Mouse (Mus musculus) gastrocnemius, adult 2 months (tissue): ENCODE data around the gene Slc16a9. TPM values are rescaled to one million over a fixed set of nuclear protein-coding genes. Genes with fewer than 3 reads are reported as not detected.

Experiments
- DNase-seq: peaks from one replicate; pipeline ENCODE4 v3.0.0; 2022
- H3K27ac ChIP-seq: fragments of 200-600 bp; 2 replicates; pipeline ENCODE4 v1.8.1; 2022; ENCODE audit warnings: mild to moderate bottlenecking
- H3K4me3 ChIP-seq: fragments of 200-600 bp; 2 replicates; pipeline ENCODE4 v1.8.1; 2022; ENCODE audit warnings: mild to moderate bottlenecking, moderate library complexity
- CTCF ChIP-seq: fragments of 200-600 bp; IDR thresholded peaks from 2 replicates; pipeline ENCODE4 v1.8.1; 2022; ENCODE audit warnings: antibody characterized with exemption, mild to moderate bottlenecking, moderate library complexity
- intact Hi-C: fragments of 180-260 bp; cut with DNase I; formaldehyde crosslinking; loops from one replicate; pipeline ENCODE4 v1.15.1; 2025
- total RNA-seq, 2 experiments: library from RNA; stranded (reverse); gene quantifications; 2 replicates each; pipeline ENCODE4 v1.2.3; 2021

The Slc16a9 gene
- total RNA-seq, 2 experiments from 2014 or later = 5.0 to 9.6 TPM

DNA sequence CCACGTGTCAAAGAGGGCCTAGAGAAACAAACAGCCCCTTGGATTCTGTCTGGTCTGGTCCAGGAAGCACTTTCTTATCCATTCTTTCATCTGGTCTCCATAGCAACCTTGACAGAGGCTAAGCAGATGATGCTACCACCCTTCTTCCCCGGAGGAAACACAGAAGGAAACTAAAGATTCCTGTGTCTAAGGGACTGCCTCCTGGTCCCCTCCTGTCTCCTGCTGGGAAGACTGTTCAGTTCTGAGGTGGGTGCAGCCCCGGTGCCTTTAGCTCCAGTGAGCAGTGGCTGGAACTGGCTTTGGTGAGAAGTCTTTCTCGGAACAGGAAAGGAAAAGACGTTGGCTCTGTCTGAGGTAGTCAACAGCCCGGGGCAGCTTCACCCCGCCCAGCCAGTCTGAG is 47.1 kb downstream of the Slc16a9 start:
- Histone ChIP-seq H3K27ac (no peak overlapping the region), H3K4me3 (no peak overlapping the region)
- DNase-seq = no peak
- no peak for TF ChIP-seq CTCF
- intact Hi-C loops = loop anchor here (10.0 kb wide), 1 partner anchor 417 kb away; no protein-coding TSS in a partner anchor

DNA sequence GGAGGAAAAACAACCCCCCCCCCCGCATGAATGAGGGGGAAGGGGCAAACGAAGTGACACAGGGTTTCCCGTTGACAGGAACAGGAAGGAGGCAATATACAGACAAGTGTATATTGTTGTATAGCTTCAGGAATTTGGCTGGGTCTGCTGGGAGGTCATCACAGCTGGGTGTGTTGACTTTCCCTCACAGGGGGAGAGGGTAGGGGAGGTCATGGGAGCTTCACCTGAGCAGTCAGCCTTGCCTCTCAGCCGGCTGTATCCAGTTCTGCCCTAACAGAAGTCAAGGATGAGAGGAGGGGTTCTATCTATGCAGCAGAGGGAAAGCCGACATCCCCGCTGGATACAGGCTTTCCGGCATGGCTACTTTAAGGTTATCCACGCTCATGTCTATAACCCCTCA is 49.2 kb downstream of the Slc16a9 start:
- no peak overlapping the region for H3K4me3 ChIP-seq
- no peak for DNase-seq
- intact Hi-C loops = loop anchor here (10.0 kb wide), 1 partner anchor 419 kb away; no protein-coding TSS in a partner anchor
- no peak overlapping the region for H3K27ac ChIP-seq
- TF ChIP-seq CTCF = no peak

DNA sequence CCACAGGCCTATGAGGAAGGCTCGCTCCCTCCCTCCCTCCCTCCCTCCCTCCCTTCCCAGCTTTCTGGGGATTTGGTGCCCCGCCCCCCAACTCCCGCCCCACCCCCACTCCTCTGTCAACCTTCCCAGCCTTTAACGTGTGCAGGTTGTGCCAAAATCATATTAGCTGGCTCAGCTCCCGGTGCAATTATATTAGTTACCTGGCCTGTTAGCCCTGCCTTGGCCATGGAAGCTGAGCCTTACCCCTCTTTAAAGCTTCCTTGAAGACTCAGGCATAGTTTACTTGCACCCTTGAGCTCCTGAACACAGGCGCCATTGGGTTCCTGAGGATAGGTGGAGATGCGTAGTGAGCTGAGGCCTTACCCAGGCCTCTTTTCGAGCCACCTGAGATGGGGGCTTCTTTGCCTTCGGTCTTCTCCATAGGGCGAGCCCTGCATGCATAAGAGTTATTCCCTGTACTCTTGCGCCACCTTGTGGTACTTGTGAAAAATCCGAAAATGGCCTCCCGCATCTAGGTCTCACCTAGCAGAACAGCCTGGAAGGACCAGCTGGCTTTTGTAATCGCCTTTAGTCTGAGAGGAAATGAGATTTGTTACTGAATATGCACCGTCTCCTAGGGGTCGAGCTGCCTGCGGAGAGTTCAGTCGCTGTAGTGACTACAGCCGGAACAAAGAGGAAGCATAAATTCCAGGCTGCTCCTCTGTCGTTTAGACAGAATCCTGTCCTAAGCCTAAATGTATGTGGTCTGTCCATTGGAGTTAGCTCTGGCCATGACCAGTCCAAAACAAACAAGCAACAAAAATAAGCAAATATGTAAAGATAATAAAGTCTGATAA is 51.8 kb downstream of the Slc16a9 start:
- no peak overlapping the region for H3K27ac ChIP-seq
- peak; percentile 85 for TF ChIP-seq CTCF
- intact Hi-C loops = loop anchor here (2.0 to 10.0 kb wide), 6 partner anchors 49 to 422 kb away; partner anchors contain the start of gene Slc16a9
- peak overlapping the region; percentile 48 for H3K4me3 ChIP-seq
- DNase-seq = peak; percentile 57

DNA sequence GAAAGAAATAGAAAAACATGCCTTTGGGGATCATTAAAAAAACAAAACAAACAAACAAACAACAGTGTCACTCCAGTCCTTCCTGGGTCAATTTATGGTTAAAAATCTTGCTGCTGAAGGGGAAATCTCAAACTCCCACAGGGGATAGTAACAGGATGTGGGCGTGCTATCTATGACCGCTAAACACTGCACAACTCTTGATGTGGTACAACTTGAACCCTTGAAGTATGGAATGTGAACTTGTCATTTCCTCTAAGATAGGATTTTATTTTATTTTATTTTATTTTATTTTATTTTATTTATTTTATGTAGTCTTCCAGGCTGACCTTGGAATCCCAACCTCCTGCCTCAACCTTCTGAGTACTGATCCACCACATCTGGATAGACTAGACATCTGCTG is 54.2 kb downstream of the Slc16a9 start:
- no peak for TF ChIP-seq CTCF
- no peak for DNase-seq
- H3K4me3 ChIP-seq = no peak overlapping the region
- intact Hi-C loops = loop anchor here (5.0 to 10.0 kb wide), 4 partner anchors 52 to 424 kb away; partner anchors contain the start of gene Slc16a9
- no peak overlapping the region for H3K27ac ChIP-seq

- no peak overlapping the region for H3K27ac ChIP-seq
- TF ChIP-seq CTCF = no peak
- intact Hi-C loops = loop anchor here (5.0 to 10.0 kb wide), 4 partner anchors 52 to 425 kb away; partner anchors contain the start of gene Slc16a9
- no peak for DNase-seq
- H3K4me3 ChIP-seq = no peak overlapping the region
Measured at GRCm38 (mm10) chr10:70299653-70300052, 54.8 kb downstream of the Slc16a9 start.

- Histone ChIP-seq H3K27ac (no peak overlapping the region), H3K4me3 (no peak overlapping the region)
- no peak for DNase-seq
- TF ChIP-seq CTCF = no peak
- intact Hi-C loops = no loop called here
Measured at GRCm38 (mm10) chr10:70301190-70301589, 56.3 kb downstream of the Slc16a9 start.

DNA sequence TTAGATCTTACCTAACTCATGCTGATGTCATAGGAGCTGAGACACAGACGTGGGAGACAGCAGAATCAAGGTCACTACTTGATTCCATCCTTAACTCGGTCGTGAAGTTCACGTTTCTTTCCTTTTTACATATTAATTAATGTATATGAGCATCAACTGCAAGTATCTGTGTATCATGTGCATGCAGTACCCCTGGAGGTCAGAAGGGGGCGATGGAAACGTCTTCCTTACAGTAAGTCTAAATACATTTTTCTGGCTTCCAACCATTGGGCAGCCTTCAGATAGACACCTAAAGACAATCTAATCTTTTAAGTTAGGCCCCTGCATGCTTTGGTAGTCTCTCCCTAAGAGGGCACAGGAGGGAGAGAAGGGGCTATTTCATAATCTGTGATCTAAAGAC is 58.3 kb downstream of the Slc16a9 start:
- H3K27ac ChIP-seq = no peak overlapping the region
- peak; percentile 54 for TF ChIP-seq CTCF
- no peak overlapping the region for H3K4me3 ChIP-seq
- intact Hi-C loops = no loop called here
- DNase-seq = no peak

DNA sequence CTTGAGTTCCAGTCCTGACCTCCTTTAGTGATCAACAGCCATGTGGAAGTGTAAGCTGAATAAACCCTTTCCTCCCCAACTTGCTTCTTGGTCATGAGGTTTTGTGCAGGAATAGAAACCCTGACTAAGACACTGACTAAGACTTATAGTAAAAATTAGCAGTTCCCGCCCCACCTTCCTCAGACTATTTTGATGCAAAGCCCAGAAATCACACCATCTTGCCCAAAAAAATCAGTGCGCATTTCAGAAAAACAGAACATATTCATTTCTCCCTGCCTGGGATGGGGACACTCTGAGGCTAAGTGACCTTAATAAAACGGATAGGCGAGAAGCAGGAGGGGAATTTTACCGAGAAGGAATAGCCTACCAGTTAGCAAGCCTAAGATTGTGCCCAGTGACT is 60.8 kb downstream of the Slc16a9 start:
- TF ChIP-seq CTCF = no peak

GRCm38 (mm10) chr10:70309416-70309815 is 64.5 kb downstream of the Slc16a9 start:
- H3K27ac ChIP-seq = no peak overlapping the region
- DNase-seq = no peak
- no peak overlapping the region for H3K4me3 ChIP-seq
- TF ChIP-seq CTCF = no peak
- intact Hi-C loops = no loop called here

More for the DNA sequence above, 60.8 kb downstream of the Slc16a9 start:
- no peak for DNase-seq
- intact Hi-C loops = no loop called here
- Histone ChIP-seq H3K27ac (no peak overlapping the region), H3K4me3 (no peak overlapping the region)

DNA sequence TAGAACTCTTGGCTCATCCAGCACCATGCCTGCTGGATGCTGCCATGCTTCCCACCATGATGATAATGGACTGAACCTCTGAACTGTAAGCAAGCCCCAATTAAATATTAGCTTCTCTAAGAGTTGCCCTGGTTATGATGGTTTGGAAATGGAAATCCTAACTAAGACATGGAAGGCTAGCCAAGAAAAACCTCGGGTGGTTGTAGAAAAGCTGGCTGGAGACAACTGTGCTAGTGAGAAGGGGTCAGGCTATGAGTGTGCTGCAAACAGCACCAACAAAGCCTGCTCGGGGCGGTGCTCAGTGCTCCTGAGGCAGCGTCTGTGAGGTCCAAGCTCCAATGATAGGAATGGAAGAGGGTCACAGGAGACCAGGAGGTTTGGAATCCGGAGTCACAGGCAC is 65.7 kb downstream of the Slc16a9 start:
- intact Hi-C loops = no loop called here
- no peak for TF ChIP-seq CTCF

GRCm38 (mm10) chr10:70315895-70316294 is 71.0 kb downstream of the Slc16a9 start:
- Histone ChIP-seq H3K27ac (no peak overlapping the region), H3K4me3 (no peak overlapping the region)
- intact Hi-C loops = loop anchor here (5.0 kb wide), 1 partner anchor 646 kb away; no protein-coding TSS in a partner anchor
- TF ChIP-seq CTCF = no peak
- DNase-seq = no peak

More for the DNA sequence above, 65.7 kb downstream of the Slc16a9 start:
- no peak for DNase-seq
- Histone ChIP-seq H3K4me3 (no peak overlapping the region), H3K27ac (no peak overlapping the region)

GRCm38 (mm10) chr10:70316856-70317255 is 72.0 kb downstream of the Slc16a9 start:
- no peak overlapping the region for H3K4me3 ChIP-seq
- intact Hi-C loops = loop anchor here (5.0 kb wide), 1 partner anchor 645 kb away; no protein-coding TSS in a partner anchor
- no peak overlapping the region for H3K27ac ChIP-seq
- DNase-seq = no peak
- TF ChIP-seq CTCF = no peak

DNA sequence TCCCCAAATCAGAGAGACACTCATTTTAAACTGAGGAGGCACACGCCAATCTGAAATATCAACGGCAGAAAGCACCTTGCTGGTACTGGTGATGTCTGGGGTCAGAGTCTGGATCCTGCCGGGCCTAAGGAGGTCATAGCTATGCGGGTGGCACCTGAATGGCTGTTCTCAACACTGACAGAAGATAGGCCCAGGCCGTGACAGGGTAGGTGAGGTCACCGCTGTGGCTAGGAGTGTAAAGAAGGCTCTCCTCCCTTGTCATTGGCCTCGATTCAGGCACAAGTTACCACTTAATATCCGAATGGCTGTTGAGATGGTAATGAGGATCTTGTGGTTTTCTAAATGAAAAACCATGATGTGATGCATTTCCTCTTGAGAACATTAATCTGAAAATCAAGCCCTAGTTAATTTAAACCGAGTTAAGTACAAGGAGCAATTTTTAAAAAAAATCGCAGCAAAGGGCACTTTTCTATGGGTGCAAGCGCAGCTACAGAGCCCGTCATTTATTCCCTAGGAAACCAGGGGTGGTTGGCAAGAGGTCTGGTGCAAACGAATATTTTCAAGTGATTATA is 72.6 kb downstream of the Slc16a9 start:
- Histone ChIP-seq H3K4me3 (no peak overlapping the region), H3K27ac (no peak overlapping the region)
- no peak for DNase-seq
- intact Hi-C loops = loop anchor here (5.0 kb wide), 1 partner anchor 645 kb away; no protein-coding TSS in a partner anchor
- TF ChIP-seq CTCF = no peak
